Mouse (Mus musculus): ENCODE measurements at regions not wholly inside any gene's neighbourhood (a gene's known extent, or its start where the extent isn't known, plus 50 kb on each side); places are given as distances from the start of the nearest gene placed in this dataset.

GRCm38 (mm10) chr11:6785471-6785870, 52.0 kb downstream of the Gm11983 start:
- in situ Hi-C loops (cut with MboI, MseI) = no loop called here

GRCm38 (mm10) chr11:6782826-6783225, 54.6 kb downstream of the Gm11983 start:
- in situ Hi-C loops (cut with MboI, MseI) = loop anchor here (5.0 kb wide), 1 partner anchor 56 kb away; no protein-coding TSS in a partner anchor

DNA sequence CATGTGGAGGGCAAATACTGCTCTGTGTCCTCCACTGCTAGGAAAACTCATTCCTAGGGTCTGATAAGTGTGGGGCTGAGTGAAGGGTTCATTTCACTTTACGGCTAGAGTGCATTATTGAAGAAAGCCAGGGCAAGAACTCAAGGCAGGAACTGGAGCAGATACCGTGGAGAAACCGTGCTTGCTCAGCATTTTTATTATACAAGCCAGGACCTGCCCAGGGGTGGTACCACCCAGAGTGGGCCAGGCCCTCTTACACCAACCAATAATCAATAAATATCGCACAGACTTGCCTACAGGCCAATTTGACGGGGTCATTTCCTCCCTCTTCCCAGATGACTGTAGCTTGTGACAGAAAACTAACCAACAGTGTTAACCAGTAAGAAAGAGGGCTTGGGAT, 57.7 kb downstream of the Gm11983 start:
- in situ Hi-C loops (cut with MboI, MseI) = loop anchor here (5.0 kb wide), 1 partner anchor 52 kb away; no protein-coding TSS in a partner anchor

GRCm38 (mm10) chr11:6778596-6779360, 58.7 kb downstream of the Gm11983 start:
- in situ Hi-C loops (cut with MboI, MseI) = no loop called here

DNA sequence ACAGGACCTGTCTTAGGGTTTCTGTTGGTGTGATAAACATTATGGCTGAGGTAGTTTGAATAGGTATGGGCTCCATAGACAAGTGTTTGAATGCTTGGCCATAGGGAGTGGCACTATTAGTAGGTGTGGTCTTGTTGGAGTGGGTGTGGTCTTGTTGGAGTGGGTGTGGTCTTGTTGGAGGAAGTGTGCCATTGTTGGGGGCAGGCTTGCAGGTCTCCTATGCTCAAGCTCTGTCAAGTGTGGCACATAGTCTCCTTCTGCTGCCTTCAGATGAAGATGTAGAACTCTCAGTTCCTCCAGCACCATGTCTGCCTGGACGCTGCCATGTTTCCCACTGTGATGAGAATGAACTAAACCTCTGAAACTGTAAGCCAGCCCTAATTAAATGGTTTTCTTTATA, 59.9 kb downstream of the Gm11983 start:
- in situ Hi-C loops (cut with MboI, MseI) = no loop called here

GRCm38 (mm10) chr11:6774656-6775055, 62.8 kb downstream of the Gm11983 start:
- in situ Hi-C loops (cut with MboI, MseI) = loop anchor here (5.0 kb wide), 1 partner anchor 67 kb away; no protein-coding TSS in a partner anchor

- in situ Hi-C loops (cut with MboI, MseI) = loop anchor here (5.0 kb wide), 1 partner anchor 67 kb away; no protein-coding TSS in a partner anchor
These were observed 63.5 kb downstream of the Gm11983 start for GRCm38 (mm10) chr11:6773951-6774350.

DNA sequence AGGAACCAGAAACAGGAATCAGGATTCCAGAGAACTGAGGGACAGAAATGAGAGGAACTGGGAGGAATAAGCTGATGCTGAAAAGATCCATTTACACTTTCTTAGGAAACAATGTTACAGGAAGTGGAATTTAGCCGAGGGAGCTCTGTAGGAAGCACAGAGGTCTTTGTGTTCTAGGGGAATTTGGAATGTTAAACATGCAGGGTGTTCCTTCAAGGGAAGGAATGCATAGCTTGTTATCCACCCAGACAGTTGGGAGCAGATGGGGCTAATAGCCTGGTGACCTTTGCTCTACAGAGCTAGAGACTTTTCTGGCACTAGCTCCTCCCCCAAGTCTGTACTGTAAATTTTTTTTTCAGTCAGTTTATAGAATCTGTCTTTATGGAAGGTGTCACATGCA, 64.1 kb downstream of the Gm11983 start:
- in situ Hi-C loops (cut with MboI, MseI) = loop anchor here (5.0 kb wide), 1 partner anchor 66 kb away; no protein-coding TSS in a partner anchor

DNA sequence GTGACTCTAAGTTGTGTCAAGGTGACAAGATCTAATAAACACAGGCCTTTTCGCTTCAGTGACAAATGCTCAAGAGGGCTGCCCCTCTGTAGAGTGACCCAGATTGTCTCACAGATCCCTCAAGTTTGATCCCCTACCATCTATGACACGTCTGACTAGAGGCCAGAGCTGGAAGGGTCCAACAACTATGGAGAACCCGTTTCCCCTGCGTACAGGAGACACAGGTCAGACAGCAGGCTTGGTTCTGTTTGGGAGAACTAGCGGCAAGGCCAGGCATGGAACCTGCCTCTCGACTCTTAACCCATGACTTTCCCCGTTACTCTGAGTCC, 68.1 kb downstream of the Gm11983 start:
- in situ Hi-C loops (cut with MboI, MseI) = loop anchor here (5.0 kb wide), 1 partner anchor 117 kb away; no protein-coding TSS in a partner anchor

GRCm38 (mm10) chr11:6768599-6769436, 68.6 kb downstream of the Gm11983 start:
- in situ Hi-C loops (cut with MboI, MseI) = loop anchor here (5.0 kb wide), 1 partner anchor 117 kb away; no protein-coding TSS in a partner anchor

GRCm38 (mm10) chr11:6766725-6767124, 70.7 kb downstream of the Gm11983 start:
- in situ Hi-C loops (cut with MboI, MseI) = loop anchor here (5.0 kb wide), 1 partner anchor 114 kb away; no protein-coding TSS in a partner anchor

- in situ Hi-C loops (cut with MboI, MseI) = loop anchor here (5.0 kb wide), 1 partner anchor 113 kb away; no protein-coding TSS in a partner anchor
These were observed 72.0 kb downstream of the Gm11983 start for GRCm38 (mm10) chr11:6765333-6765957.

GRCm38 (mm10) chr11:6764186-6764585, 73.3 kb downstream of the Gm11983 start:
- in situ Hi-C loops (cut with MboI, MseI) = no loop called here

DNA sequence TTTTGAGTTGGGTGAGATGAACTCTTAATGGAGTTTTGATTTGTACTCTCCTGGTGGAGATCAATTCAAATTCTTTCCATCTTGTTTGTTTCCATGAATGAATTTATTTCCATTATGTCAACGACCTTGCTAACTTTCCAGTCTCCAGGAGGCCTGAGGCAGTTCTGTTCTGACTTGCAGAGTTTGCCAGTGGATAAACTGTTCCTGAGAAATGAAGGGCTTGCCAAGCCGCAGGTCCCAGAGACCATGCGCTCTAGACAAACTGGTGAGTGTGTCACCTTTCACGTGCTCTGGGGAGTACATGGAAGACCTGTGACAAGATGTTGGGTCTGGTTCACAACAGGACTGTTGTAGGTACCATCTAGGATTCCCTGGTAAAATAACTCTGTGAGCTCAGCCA, 74.5 kb downstream of the Gm11983 start:
- in situ Hi-C loops (cut with MboI, MseI) = no loop called here

DNA sequence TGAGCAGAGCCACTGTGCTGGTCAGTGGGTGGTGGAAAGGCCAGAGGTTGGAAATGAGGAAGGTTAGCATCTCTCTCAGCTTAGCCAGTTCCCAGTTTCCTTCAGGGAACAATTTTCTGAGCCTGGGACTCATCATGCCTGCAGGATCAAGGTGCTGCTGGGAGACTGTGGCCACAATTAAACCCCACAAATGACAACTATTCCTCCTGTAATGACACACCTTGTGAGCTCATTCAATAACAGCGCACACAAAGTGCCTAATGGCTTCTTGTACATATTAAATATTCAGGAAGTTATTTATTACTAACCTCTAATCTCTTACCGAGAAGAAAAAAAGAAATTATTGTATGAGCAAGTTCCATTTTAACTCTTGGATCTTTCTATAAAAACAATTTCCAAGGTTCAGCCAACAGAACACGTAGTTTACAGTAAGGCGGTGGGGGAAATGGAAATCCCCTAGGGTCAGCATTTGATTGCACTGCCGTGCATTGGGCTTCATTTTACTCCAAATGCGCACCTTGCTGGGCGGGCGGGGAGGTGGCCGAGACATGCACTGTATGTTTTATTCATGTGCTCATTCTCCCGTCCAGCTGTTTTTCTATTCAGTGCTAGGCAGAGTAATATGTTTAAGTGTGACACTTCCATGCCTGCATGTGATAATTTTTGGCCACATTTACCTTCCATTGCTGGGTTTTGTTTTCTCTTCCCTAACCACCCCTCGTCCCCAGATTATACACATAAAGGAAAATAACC, 75.4 kb downstream of the Gm11983 start:
- in situ Hi-C loops (cut with MboI, MseI) = no loop called here

DNA sequence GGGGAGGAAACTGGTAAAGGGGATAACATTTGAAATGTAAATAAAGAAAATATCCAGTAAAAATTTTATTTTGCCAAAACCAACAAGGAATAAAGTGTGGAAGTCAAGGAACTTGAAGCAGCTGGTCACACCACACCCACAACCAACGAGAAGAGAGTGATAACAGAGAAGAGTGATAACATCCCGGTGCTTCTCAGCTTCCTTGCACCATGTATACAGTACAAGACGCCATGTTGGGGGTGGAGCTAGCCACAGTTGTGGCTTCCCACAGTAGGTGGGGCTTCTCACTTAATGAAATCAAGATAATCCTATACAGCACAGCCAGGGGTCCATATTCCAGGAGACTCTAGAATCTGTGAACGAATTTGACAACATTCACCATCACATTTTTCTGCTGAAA, 77.9 kb downstream of the Gm11983 start:
- in situ Hi-C loops (cut with MboI, MseI) = no loop called here

- in situ Hi-C loops (cut with MboI, MseI) = no loop called here
These were observed 81.1 kb downstream of the Ramp3 start for GRCm38 (mm10) chr11:6739439-6739838.

GRCm38 (mm10) chr11:6738581-6738980, 80.3 kb downstream of the Ramp3 start:
- in situ Hi-C loops (cut with MboI, MseI) = no loop called here

DNA sequence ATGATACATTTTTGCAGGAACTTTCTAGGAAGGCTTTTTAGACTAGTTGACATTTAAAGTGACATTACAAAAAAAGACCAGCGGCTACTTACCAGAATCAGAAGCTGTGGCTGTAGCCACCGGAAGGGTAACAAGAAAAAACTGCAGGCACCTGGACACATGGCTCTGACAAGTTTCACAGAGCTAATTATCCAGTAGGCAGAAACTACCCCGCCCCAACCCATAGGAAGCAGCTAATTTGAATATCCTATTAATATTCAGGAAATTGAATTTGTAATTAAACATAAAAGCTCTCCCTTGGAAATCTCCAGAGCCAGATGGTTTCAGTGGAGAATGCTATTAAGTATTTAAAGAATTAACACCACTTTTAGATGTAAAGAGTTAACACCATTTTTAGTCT, 79.8 kb downstream of the Ramp3 start:
- in situ Hi-C loops (cut with MboI, MseI) = no loop called here

- in situ Hi-C loops (cut with MboI, MseI) = no loop called here
These were observed 76.6 kb downstream of the Ramp3 start for GRCm38 (mm10) chr11:6734746-6735430.

DNA sequence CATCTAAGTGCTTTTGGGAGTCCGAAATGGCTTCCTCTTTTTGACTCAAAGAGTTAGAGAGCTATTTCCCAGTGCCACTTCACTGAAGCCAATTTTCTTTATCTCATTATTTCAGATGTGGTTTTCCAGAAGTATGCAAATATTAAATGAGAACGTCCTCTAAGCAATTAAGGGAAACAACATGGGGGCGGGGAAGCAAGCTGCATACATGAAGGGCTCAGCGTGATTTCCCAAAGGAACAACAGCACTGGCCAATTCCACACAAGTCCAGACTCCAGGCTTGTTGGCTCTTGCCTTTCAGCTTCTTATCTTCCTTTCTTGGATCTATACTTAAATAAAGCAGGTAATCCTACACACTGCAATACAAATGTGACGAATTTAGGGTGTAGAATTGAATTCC, 73.2 kb downstream of the Ramp3 start:
- in situ Hi-C loops (cut with MboI, MseI) = no loop called here
